Mouse (Mus musculus): Measurements from ENCODE around the gene Actbl2. TPM values are rescaled to one million over a fixed set of nuclear protein-coding genes. Genes with fewer than 3 reads are reported as not detected.

The Actbl2 gene
- polyA plus RNA-seq (2014; fragmentation: Illumina TruSeq; extraction: RNeasy Lipid Tissue Mini Kit (QIAGEN cat#74804)) = not detected

GRCm38 (mm10) chr13:111254713-111255112, at the start of gene Actbl2:
Actbl2 (plus strand) TSS chr13:111255013.

Other genes with a start within 250 kb of the Actbl2 start
- gene Gpbp1, start 235.1 kb downstream of the Actbl2 start, polyA plus RNA-seq (2014; fragmentation: Illumina TruSeq; extraction: RNeasy Lipid Tissue Mini Kit (QIAGEN cat#74804)) = 509 TPM